Mouse (Mus musculus) layer of hippocampus, postnatal 25 days (tissue): ENCODE measurements around the gene Cyth1. TPM values are rescaled to one million over a fixed set of nuclear protein-coding genes. Genes with fewer than 3 reads are reported as not detected.

Experiments used
- total RNA-seq, 2 experiments: library from RNA; stranded (reverse); gene quantifications; 2 replicates each; pipeline ENCODE4 v1.2.3; 2021

Cyth1 gene
- total RNA-seq, 2 experiments from 2014 or later, result 96.3 to 99.2 TPM

Other genes starting within 250 kb of the Cyth1 start
- under 1 TPM in 1 of 2 experiments, not detected in 1; 0.49 TPM for gene Dnah17, start 118.0 kb downstream of the Cyth1 start, total RNA-seq
- 10 to 100 TPM; 20.3 to 26.7 TPM for gene Usp36, start 41.7 kb upstream of the Cyth1 start, total RNA-seq
- gene Cep295nl, start 93.9 kb upstream of the Cyth1 start, total RNA-seq, result under 1 TPM; 0.57 to 0.99 TPM
- 100 to 1,000 TPM; 183 to 222 TPM for gene Timp2, start 107.1 kb upstream of the Cyth1 start, total RNA-seq
- 10 to 100 TPM; 13.5 to 14.2 TPM for gene Lgals3bp, start 153.5 kb upstream of the Cyth1 start, total RNA-seq
- 10 to 100 TPM; 38.7 to 39.0 TPM for gene Cant1, start 170.5 kb upstream of the Cyth1 start, total RNA-seq
- gene C1qtnf1, start 179.6 kb upstream of the Cyth1 start, total RNA-seq, result 1 to 10 TPM; 2.7 to 3.2 TPM
- 10 to 100 TPM; 12.3 to 14.1 TPM for gene Engase, start 228.2 kb upstream of the Cyth1 start, total RNA-seq